Mouse (Mus musculus) thymus, adult 2 months (tissue): Measurements from ENCODE around the gene Sstr3.

Experiments
- CTCF ChIP-seq: fragments of 200-500 bp; IDR thresholded peaks from 2 replicates; pipeline ENCODE4 v1.5.1; 2012; ENCODE audit warnings: mild to moderate bottlenecking, control low read depth, low read length, moderate library complexity, borderline replicate concordance; ENCODE audit not compliant: control insufficient read depth, poor library complexity, insufficient read depth; ENCODE audit errors: extremely low read depth
- POLR2A ChIP-seq: fragments of 200-500 bp; IDR thresholded peaks from 2 replicates; pipeline ENCODE4 v1.6.1; 2012; ENCODE audit warnings: mild to moderate bottlenecking, low read length, control low read depth, moderate library complexity; ENCODE audit not compliant: control insufficient read depth, poor library complexity, insufficient read depth; ENCODE audit errors: extremely low read depth

DNA sequence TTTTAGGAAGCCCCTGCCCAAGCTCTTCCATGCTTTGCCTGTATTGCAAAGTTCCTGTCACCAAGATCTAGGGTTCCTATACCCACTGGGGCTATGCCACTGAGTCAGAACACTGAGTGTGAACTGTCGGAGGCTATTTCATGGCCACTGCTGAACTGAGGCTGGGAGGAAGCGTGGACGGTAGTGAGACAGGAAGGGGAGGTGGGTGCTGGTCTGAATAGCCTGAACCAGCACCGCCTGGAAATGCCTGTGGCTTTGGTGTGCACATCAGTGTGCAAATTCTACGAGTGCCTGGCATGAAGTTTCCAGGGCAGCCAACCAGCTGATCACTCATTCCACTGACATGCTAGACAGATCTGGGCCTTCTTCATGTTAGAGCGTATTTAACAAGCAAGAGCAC lies 22.6 kb downstream of the Sstr3 start:
- TF ChIP-seq CTCF: no peak
- no peak for TF ChIP-seq POLR2A
